ENCODE assay signal across 19 mouse cellular contexts in genomic region chr7:119731262-119731661, GRCm38 (mm10). TPM values are rescaled to one million over a fixed set of nuclear protein-coding genes. Genes with fewer than 3 reads are reported as not detected.
DNase-seq lines count a peak whose midpoint lies in the region; ATAC-seq and TF ChIP-seq lines count a peak whose summit lies in the region.
"Not testable (repeated sequence)": the region's sequence is repeated elsewhere in the genome, so short reads cannot be mapped to it uniquely, and the experiment has no call there.
"Had no signal": no experiment of that assay in that cellular context is flagged by ENCODE, and none has a peak within 500 bp of the region (broad histone marks: within the 10 kb centered on the region; RNA-seq: fewer than 3 reads in every experiment).

No protein-coding gene starts in this region.

- TF ChIP-seq CTCF in E14TG2a.4 (conservative IDR thresholded peaks at IDR 0.05; ENCODE audit: low read length), result peak; percentile 35
- TF ChIP-seq CTCF in forebrain, postnatal 0 days (IDR thresholded peaks at IDR 0.05; ENCODE audit: low read depth), result peak; percentile 37; the same call in 1 of the 2 replicates
- TF ChIP-seq CTCF in liver, embryonic 14.5 days (IDR thresholded peaks at IDR 0.05; ENCODE audit: low read depth), result peak; percentile 51; the same call in 1 of the 2 replicates

- WGBS in forebrain, postnatal 0 days, result 87% methylated on average over 4 of the region's 4 CpGs
- 71% methylated on average over 4 of the region's 4 CpGs for WGBS in liver, embryonic 14.5 days (ENCODE audit: insufficient replicate concordance)

- not testable (repeated sequence) for TF ChIP-seq EP300 in liver, embryonic 14.5 days (IDR thresholded peaks at IDR 0.05; ENCODE audit: low read depth)

- H3K4me3 ChIP-seq in E14TG2a.4 (replicated peaks; ENCODE audit: low read length); forebrain, postnatal 0 days (ENCODE audit: low read depth, low read length); liver, embryonic 14.5 days (ENCODE audit: insufficient read depth in 1 of 2, low read depth in 2 of 2, low read length in 2 of 2): not testable (repeated sequence)

- DNase-seq in adrenal gland, postnatal 10 days, result peak; percentile 30
- peak; percentile 20 to 26 for DNase-seq in cerebellum, postnatal 10 days
- DNase-seq in forebrain, postnatal 0 days; liver, embryonic 14.5 days (ENCODE audit: low read depth in 3 of 3, low spot score in 3 of 3): not testable (repeated sequence)
- peak; percentile 56 for DNase-seq in kidney, adult 9 months
- DNase-seq in naive thymus-derived CD4-positive, alpha-beta T cell, adult 2 months (ENCODE audit: low read depth), result peak; percentile 43
- peak; percentile 44 for DNase-seq in thymus, postnatal 4 days

- H3K9me3 ChIP-seq in E14TG2a.4 (ENCODE audit: low read length), result peaks cover 25% of the 10 kb centered on the region
- H3K9me3 ChIP-seq in forebrain, postnatal 0 days (ENCODE audit: low read length); liver, embryonic 14.5 days (ENCODE audit: control insufficient read depth, low read length): not testable (repeated sequence)

- H3K4me2 ChIP-seq in forebrain, postnatal 0 days (ENCODE audit: low read depth); liver, embryonic 14.5 days (ENCODE audit: low read depth): not testable (repeated sequence)

- H3K27ac ChIP-seq in forebrain, postnatal 0 days (ENCODE audit: low read depth, low read length); liver, embryonic 14.5 days: not testable (repeated sequence)

- ATAC-seq in forebrain, postnatal 0 days; liver, embryonic 14.5 days (ENCODE audit: insufficient read depth): not testable (repeated sequence)

- H3K36me3 ChIP-seq in E14TG2a.4 (ENCODE audit: insufficient read depth, low read length); forebrain, postnatal 0 days (ENCODE audit: insufficient read depth); liver, embryonic 14.5 days (replicated peaks; ENCODE audit: control insufficient read depth, insufficient read depth, low read depth): not testable (repeated sequence)

- H3K27me3 ChIP-seq in E14TG2a.4 (ENCODE audit: insufficient read depth, low read length); forebrain, postnatal 0 days (ENCODE audit: insufficient read depth, low read length); liver, embryonic 14.5 days (ENCODE audit: control insufficient read depth, insufficient read depth, low read length): not testable (repeated sequence)

- not testable (repeated sequence) for H3K9ac ChIP-seq in forebrain, postnatal 0 days; liver, embryonic 14.5 days (replicated peaks)

- H3K4me1 ChIP-seq in E14TG2a.4 (replicated peaks; ENCODE audit: low read depth, low read length); forebrain, postnatal 0 days (ENCODE audit: insufficient read depth); liver, embryonic 14.5 days (replicated peaks; ENCODE audit: control insufficient read depth in 2 of 2, insufficient read depth in 2 of 2, low read length in 1 of 2): not testable (repeated sequence)

RNA-seq across cellular contexts. Expression of gene Thumpd1, which starts 10.7 kb away (rescaled TPM):
- 10 to 100 TPM; 30.7 to 32.3 TPM for total RNA-seq in adrenal gland, postnatal 10 days (2021)
- 57.9 and 76.8 TPM in 2 replicates for total RNA-seq in forebrain, postnatal 0 days (2014; rRNA removed)
- 77.2 and 79.8 TPM in 2 replicates for polyA plus RNA-seq in forebrain, postnatal 0 days (2015; fragmentation: Nextera tagmentation; extraction: Ambion mirVana)
- polyA plus RNA-seq in liver, embryonic 14.5 days (2012; rRNA removed), result 8.7 and 14.6 TPM in 2 replicates
- polyA plus RNA-seq in liver, embryonic 14.5 days (2014; fragmentation: Nextera tagmentation; extraction: Ambion mirVana), result 28.1 and 31.2 TPM in 2 replicates

RNA-seq across cellular contexts. Expression of gene Acsm3, which starts 29.5 kb away (rescaled TPM):
- 10 to 100 TPM; 23.5 to 31.0 TPM for total RNA-seq in adrenal gland, postnatal 10 days (2021)
- 0.14 TPM in 1 of 2 replicates, not detected in the other for total RNA-seq in forebrain, postnatal 0 days (2014; rRNA removed)
- 0.09 TPM in 1 of 2 replicates, not detected in the other for polyA plus RNA-seq in forebrain, postnatal 0 days (2015; fragmentation: Nextera tagmentation; extraction: Ambion mirVana)
- 1.6 and 1.9 TPM in 2 replicates for polyA plus RNA-seq in liver, embryonic 14.5 days (2012; rRNA removed)
- 2.0 and 2.1 TPM in 2 replicates for polyA plus RNA-seq in liver, embryonic 14.5 days (2014; fragmentation: Nextera tagmentation; extraction: Ambion mirVana)
- total RNA-seq: gastrocnemius, postnatal 4 days; hematopoietic stem cell, adult 5-6 weeks; left cerebral cortex, adult 18-20 months had no signal
- polyA plus RNA-seq: cortical plate, adult 2 months; G1E; heart, embryonic 13.5 days had no signal

RNA-seq across cellular contexts. Expression of gene Acsm4, which starts 41.4 kb away (rescaled TPM):
- not detected for total RNA-seq in adrenal gland, postnatal 10 days (2021)
- not detected in 2 replicates for total RNA-seq in forebrain, postnatal 0 days (2014; rRNA removed)
- 0.09 TPM in 1 of 2 replicates, not detected in the other for polyA plus RNA-seq in forebrain, postnatal 0 days (2015; fragmentation: Nextera tagmentation; extraction: Ambion mirVana)
- polyA plus RNA-seq in liver, embryonic 14.5 days (2012; rRNA removed), result not detected in 2 replicates
- not detected in 2 replicates for polyA plus RNA-seq in liver, embryonic 14.5 days (2014; fragmentation: Nextera tagmentation; extraction: Ambion mirVana)
- total RNA-seq: G1E; gastrocnemius, postnatal 4 days; hematopoietic stem cell, adult 5-6 weeks; left cerebral cortex, adult 18-20 months had no signal
- polyA plus RNA-seq: G1E; heart, embryonic 13.5 days; intestine, embryonic 15.5 days; large intestine, adult 2 months; limb, embryonic 13.5 days; midbrain, embryonic 10.5 days; myocyte had no signal

Comparison
In these comparisons a context has a peak if more than half of its experiments do, and no peak if none do; other contexts are left out.
1. RNA of gene Acsm3, which starts 29.5 kb away (total RNA-seq): 23.5 to 31.0 TPM in adrenal gland, postnatal 10 days; 0.14 TPM in forebrain, postnatal 0 days; every median in the first group is over 10 times any median in the second.
2. Peak in every context shown above with its lines, with median percentiles within 50 percentile points of each other: CTCF ChIP-seq.